Mouse (Mus musculus): ENCODE measurements around the gene Rapgef3. TPM values are rescaled to one million over a fixed set of nuclear protein-coding genes. Genes with fewer than 3 reads are reported as not detected.

The Rapgef3 gene
- total and polyA plus RNA-seq, 3 experiments, result 2.5 to 3.4 (median 3.2) TPM

DNA sequence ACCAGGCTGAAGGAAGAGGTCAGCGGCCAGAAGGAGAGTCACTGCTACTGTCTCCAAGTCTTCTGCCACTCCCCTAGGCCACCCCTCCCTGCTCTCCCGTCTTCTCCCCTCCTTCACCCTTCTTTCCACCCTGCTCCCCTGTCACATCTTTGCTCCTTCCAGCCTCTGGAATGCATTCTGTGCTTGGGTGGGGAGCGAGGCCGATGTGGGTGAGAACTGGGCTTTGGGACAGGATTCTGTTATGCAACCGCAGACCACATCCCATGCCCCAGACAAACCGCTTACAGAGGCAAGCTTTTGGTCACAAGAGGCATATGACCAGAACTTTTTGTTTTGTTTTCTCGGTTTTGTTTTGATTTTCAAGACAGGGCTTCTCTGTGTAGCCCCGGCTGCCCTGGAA is 40.7 kb downstream of the Rapgef3 start:
- no peak overlapping the region for H3K9ac ChIP-seq (ENCODE audit: insufficient read depth, low read depth)
- no peak overlapping the region for H3K27ac ChIP-seq (ENCODE audit: insufficient read depth, low read depth)
- no peak overlapping the region for H3K4me3 ChIP-seq (replicated peaks in 1 of 3; ENCODE audit: low read depth in 2 of 3, low read length in 2 of 3, poor library complexity in 1 of 3)
- TF ChIP-seq MXI1 (IDR thresholded peaks at IDR 0.05; ENCODE audit: low read depth, low read length) (no peak), TCF12 (IDR thresholded peaks at IDR 0.05; ENCODE audit: low read depth, low read length) (no peak), JUN (IDR thresholded peaks at IDR 0.05; ENCODE audit: insufficient read depth, low read depth, low read length) (no peak), SMC3 (IDR thresholded peaks at IDR 0.05; ENCODE audit: low read depth, low read length) (no peak), SIN3A (IDR thresholded peaks at IDR 0.05; ENCODE audit: low read length) (no peak), MAX (IDR thresholded peaks at IDR 0.05; ENCODE audit: low read length) (no peak), ZNF384 (IDR thresholded peaks at IDR 0.05; ENCODE audit: low read depth, low read length) (no peak), POLR2AphosphoS2 (IDR thresholded peaks at IDR 0.05; ENCODE audit: low read depth, low read length) (no peak), ELF1 (IDR thresholded peaks at IDR 0.05; ENCODE audit: low read depth, low read length) (no peak), MEF2A (IDR thresholded peaks at IDR 0.05; ENCODE audit: borderline replicate concordance, low read depth, low read length) (no peak), GABPA (IDR thresholded peaks at IDR 0.05; ENCODE audit: insufficient replicate concordance, low read depth, low read length) (no peak), EP300 (IDR thresholded peaks at IDR 0.05; ENCODE audit: low read length) (no peak), TBP (conservative IDR thresholded peaks at IDR 0.05; ENCODE audit: low read depth, low read length) (no peak), ZKSCAN1 (IDR thresholded peaks at IDR 0.05; ENCODE audit: borderline replicate concordance, low read depth, low read length) (no peak)
- peaks cover 46 to 99% of the 10 kb centered on the region in 2 experiments for H3K36me3 ChIP-seq (replicated peaks in 1 of 2; ENCODE audit: control insufficient read depth in 1 of 2, insufficient read depth in 1 of 2, low read length in 1 of 2)
- DNase-seq (ENCODE audit: extremely low read depth), result no peak
- peaks cover 25% of the 10 kb centered on the region for H3K9me3 ChIP-seq (replicated peaks; ENCODE audit: low read length)
- dilution Hi-C loops (cut with MboI; ENCODE audit: extremely low pct_ligation_motif_present, extremely low pct_unique_long_range_greater_than_20kb, low sequenced_read_pairs), result no loop called here
- no peak overlapping the region for H3K4me2 ChIP-seq (ENCODE audit: insufficient read depth, low read depth, poor library complexity, severe bottlenecking)
- H3K79me2 ChIP-seq (replicated peaks; ENCODE audit: control insufficient read depth, extremely low read depth, insufficient read depth, poor library complexity, severe bottlenecking), result no peaks in the 10 kb centered on the region
- H3K4me1 ChIP-seq (ENCODE audit: control insufficient read depth in 1 of 2, insufficient read depth in 2 of 2), result peaks cover 17 to 85% of the 10 kb centered on the region in 2 experiments
- in situ Hi-C loops (cut with MboI; ENCODE audit: low pct_ligation_motif_present, low pct_unique_long_range_greater_than_20kb, low sequenced_read_pairs), result no loop called here
- no peaks in the 10 kb centered on the region for H3K27me3 ChIP-seq (replicated peaks)

DNA sequence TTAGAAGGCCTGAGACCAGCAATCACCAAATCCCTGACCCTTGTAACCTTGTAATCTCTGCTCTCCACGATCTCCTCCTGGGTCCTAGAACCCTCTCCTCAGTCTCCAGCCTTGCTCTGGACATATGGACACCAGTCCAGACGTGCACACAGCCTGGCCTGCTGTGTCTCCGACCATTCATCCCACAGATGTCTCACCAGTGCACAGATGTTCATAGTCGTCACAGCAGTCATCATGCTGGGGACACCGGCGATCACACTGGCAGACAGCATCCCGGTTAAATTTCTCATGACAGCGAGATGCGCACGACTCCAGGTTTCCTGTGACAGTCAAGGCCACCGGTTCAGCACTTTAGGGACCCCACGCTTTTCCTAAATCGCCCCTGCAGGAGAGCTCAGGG is 41.5 kb downstream of the Rapgef3 start:
- H3K27ac ChIP-seq (ENCODE audit: insufficient read depth, low read depth), result no peak overlapping the region
- in situ Hi-C loops (cut with MboI; ENCODE audit: low pct_ligation_motif_present, low pct_unique_long_range_greater_than_20kb, low sequenced_read_pairs), result no loop called here

More for the DNA sequence above, 41.5 kb downstream of the Rapgef3 start:
- H3K4me2 ChIP-seq (ENCODE audit: insufficient read depth, low read depth, poor library complexity, severe bottlenecking), result no peak overlapping the region
- dilution Hi-C loops (cut with MboI; ENCODE audit: extremely low pct_ligation_motif_present, extremely low pct_unique_long_range_greater_than_20kb, low sequenced_read_pairs), result no loop called here
- peaks cover 38 to 92% of the 10 kb centered on the region in 2 experiments for H3K36me3 ChIP-seq (replicated peaks in 1 of 2; ENCODE audit: control insufficient read depth in 1 of 2, insufficient read depth in 1 of 2, low read length in 1 of 2)
- H3K79me2 ChIP-seq (replicated peaks; ENCODE audit: control insufficient read depth, extremely low read depth, insufficient read depth, poor library complexity, severe bottlenecking), result no peaks in the 10 kb centered on the region
- peaks cover 25 to 85% of the 10 kb centered on the region in 2 experiments for H3K4me1 ChIP-seq (ENCODE audit: control insufficient read depth in 1 of 2, insufficient read depth in 2 of 2)
- no peak overlapping the region for H3K4me3 ChIP-seq (replicated peaks in 1 of 3; ENCODE audit: low read depth in 2 of 3, low read length in 2 of 3, poor library complexity in 1 of 3)
- H3K9ac ChIP-seq (ENCODE audit: insufficient read depth, low read depth), result no peak overlapping the region
- no peaks in the 10 kb centered on the region for H3K27me3 ChIP-seq (replicated peaks)
- DNase-seq (ENCODE audit: extremely low read depth), result no peak
- H3K9me3 ChIP-seq (replicated peaks; ENCODE audit: low read length), result peaks cover 23% of the 10 kb centered on the region
- TF ChIP-seq USF2 (conservative IDR thresholded peaks at IDR 0.05; ENCODE audit: low read depth, low read length), result no peak
- no peak for TF ChIP-seq NELFE (IDR thresholded peaks at IDR 0.05; ENCODE audit: low read depth, low read length)
- no peak for TF ChIP-seq JUND (conservative IDR thresholded peaks at IDR 0.05; ENCODE audit: low read depth, low read length)
- no peak for TF ChIP-seq NRF1 (IDR thresholded peaks at IDR 0.05; ENCODE audit: low read depth, low read length)
- TF ChIP-seq HCFC1 (IDR thresholded peaks at IDR 0.05; ENCODE audit: low read depth, low read length), result no peak
- no peak for TF ChIP-seq POLR2A (IDR thresholded peaks at IDR 0.05; ENCODE audit: low read depth, low read length)
- no peak for TF ChIP-seq JUN (IDR thresholded peaks at IDR 0.05; ENCODE audit: insufficient read depth, low read depth, low read length)
- no peak for TF ChIP-seq UBTF (IDR thresholded peaks at IDR 0.05; ENCODE audit: low read depth, low read length)
- TF ChIP-seq ETS1 (conservative IDR thresholded peaks at IDR 0.05; ENCODE audit: low read depth, low read length), result no peak
- no peak for TF ChIP-seq CHD1 (IDR thresholded peaks at IDR 0.05; ENCODE audit: low read depth, low read length)
- no peak for TF ChIP-seq MAFK (IDR thresholded peaks at IDR 0.05; ENCODE audit: insufficient replicate concordance, low read length)
- no peak for TF ChIP-seq EP300 (IDR thresholded peaks at IDR 0.05; ENCODE audit: low read length)
- TF ChIP-seq BHLHE40 (IDR thresholded peaks at IDR 0.05; ENCODE audit: low read depth, low read length), result no peak
- no peak for TF ChIP-seq MAX (IDR thresholded peaks at IDR 0.05; ENCODE audit: low read length)
- no peak for TF ChIP-seq MYC (IDR thresholded peaks at IDR 0.05; ENCODE audit: low read depth, low read length)
- TF ChIP-seq ZNF384 (IDR thresholded peaks at IDR 0.05; ENCODE audit: low read depth, low read length), result no peak
- TF ChIP-seq ZMIZ1 (IDR thresholded peaks at IDR 0.05; ENCODE audit: low read depth, low read length), result no peak
- no peak for TF ChIP-seq MEF2A (IDR thresholded peaks at IDR 0.05; ENCODE audit: borderline replicate concordance, low read depth, low read length)
